ENCODE assay signal across 28 mouse cellular contexts in the genomic region with DNA sequence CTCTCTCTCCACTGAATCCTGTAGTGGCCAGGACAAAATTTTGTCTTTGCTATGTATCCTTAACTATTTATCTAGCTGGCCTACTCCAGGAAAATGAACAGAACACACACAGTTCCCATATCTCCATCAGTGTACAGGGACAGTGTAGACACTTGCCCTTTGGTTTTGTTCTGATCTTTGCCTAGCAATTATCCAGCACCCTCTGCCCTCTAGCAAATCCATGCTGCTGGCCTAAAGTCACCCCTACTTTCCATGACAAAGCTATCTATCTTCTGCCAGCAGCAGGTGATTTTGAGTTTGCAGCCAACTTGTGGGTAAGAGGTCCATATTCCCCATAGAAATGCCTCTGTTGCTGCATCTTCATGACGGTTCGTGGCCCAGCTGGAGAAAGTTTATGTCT. TPM values are rescaled to one million over a fixed set of nuclear protein-coding genes. Genes with fewer than 3 reads are reported as not detected.
"Had no signal": no experiment of that assay in that cellular context is flagged by ENCODE, and none has a peak within 500 bp of the region (broad histone marks: within the 10 kb centered on the region; RNA-seq: fewer than 3 reads in every experiment).

No protein-coding gene starts in this region.

- H3K4me2 ChIP-seq: heart, embryonic 11.5 days; heart, embryonic 13.5 days; heart, embryonic 15.5 days; hindbrain, embryonic 13.5 days; hindbrain, embryonic 15.5 days; intestine, embryonic 15.5 days; kidney, embryonic 15.5 days; limb, embryonic 13.5 days; limb, embryonic 15.5 days; liver, embryonic 12.5 days had no signal

- ATAC-seq: forebrain, postnatal 0 days; hindbrain, postnatal 0 days; inflammation-experienced regulatory T-cells, adult 6 months; intestine, embryonic 15.5 days; liver, embryonic 12.5 days had no signal

- H3K9ac ChIP-seq: forebrain, postnatal 0 days; heart, embryonic 13.5 days; heart, embryonic 15.5 days; hindbrain, embryonic 13.5 days; hindbrain, embryonic 15.5 days; intestine, embryonic 15.5 days; kidney, embryonic 15.5 days; limb, embryonic 13.5 days; limb, embryonic 15.5 days; liver, embryonic 12.5 days had no signal

- H3K9me3 ChIP-seq: heart, embryonic 13.5 days; heart, embryonic 15.5 days; hindbrain, embryonic 13.5 days; hindbrain, embryonic 15.5 days; intestine, embryonic 15.5 days; kidney, embryonic 15.5 days; limb, embryonic 13.5 days; limb, embryonic 15.5 days; liver, embryonic 12.5 days had no signal

- H3K4me3 ChIP-seq: heart, adult 2 months; heart, embryonic 13.5 days; heart, embryonic 15.5 days; hindbrain, embryonic 13.5 days; hindbrain, embryonic 15.5 days; intestine, embryonic 15.5 days; kidney, embryonic 15.5 days; limb, embryonic 13.5 days; limb, embryonic 15.5 days; liver, embryonic 12.5 days had no signal

- H3K27me3 ChIP-seq: heart, embryonic 13.5 days; heart, embryonic 15.5 days; hindbrain, embryonic 13.5 days; hindbrain, embryonic 15.5 days; intestine, embryonic 15.5 days; kidney, embryonic 15.5 days; limb, embryonic 13.5 days; limb, embryonic 15.5 days; liver, embryonic 12.5 days had no signal

- DNase-seq: forebrain, postnatal 0 days; gastrocnemius, postnatal 14 days; gastrocnemius, postnatal 36 days; heart, adult 11 months; heart, adult 2 months; heart, postnatal 14 days; heart, postnatal 36 days; kidney, adult 11 months; kidney, adult 2 months; kidney, adult 9 months; kidney, postnatal 14 days; kidney, postnatal 36 days; layer of hippocampus, adult 9-11 months; layer of hippocampus, postnatal 36 days; left cerebral cortex, postnatal 4 days had no signal

- H3K4me1 ChIP-seq: heart, embryonic 15.5 days; hindbrain, embryonic 13.5 days; hindbrain, embryonic 15.5 days; intestine, embryonic 15.5 days; kidney, embryonic 15.5 days; limb, embryonic 15.5 days had no signal

- H3K27ac ChIP-seq: heart, adult 2 months; heart, embryonic 15.5 days; hindbrain, embryonic 15.5 days; hindbrain, postnatal 0 days; intestine, embryonic 15.5 days; kidney, embryonic 15.5 days; kidney, postnatal 0 days; limb, embryonic 13.5 days; limb, embryonic 15.5 days had no signal

RNA-seq across cellular contexts. Expression of a gene that starts 31.8 kb away (rescaled TPM):
- polyA plus RNA-seq: inflammation-experienced regulatory T-cells, adult 6 months had no signal
